Mouse (Mus musculus) left cerebral cortex, adult 8-10 months (tissue): ENCODE data around the gene Pde7b. TPM values are rescaled to one million over a fixed set of nuclear protein-coding genes. Genes with fewer than 3 reads are reported as not detected.

Source experiments
- DNase-seq, 2 experiments: peaks; one replicate each; pipeline ENCODE4 v3.0.0; 2022; ENCODE audit warnings: low spot score in 2 of 2
- total RNA-seq, 4 experiments: library from RNA; stranded (reverse); gene quantifications; 2 replicates each; pipeline ENCODE4 v1.2.4; 2022

Pde7b gene
- total RNA-seq, 4 experiments from 2014 or later: 72.5 to 93.8 (median 84.2) TPM

GRCm38 (mm10) chr10:20435913-20436312 lies 289.0 kb downstream of the Pde7b start:
- no peak for DNase-seq

DNA sequence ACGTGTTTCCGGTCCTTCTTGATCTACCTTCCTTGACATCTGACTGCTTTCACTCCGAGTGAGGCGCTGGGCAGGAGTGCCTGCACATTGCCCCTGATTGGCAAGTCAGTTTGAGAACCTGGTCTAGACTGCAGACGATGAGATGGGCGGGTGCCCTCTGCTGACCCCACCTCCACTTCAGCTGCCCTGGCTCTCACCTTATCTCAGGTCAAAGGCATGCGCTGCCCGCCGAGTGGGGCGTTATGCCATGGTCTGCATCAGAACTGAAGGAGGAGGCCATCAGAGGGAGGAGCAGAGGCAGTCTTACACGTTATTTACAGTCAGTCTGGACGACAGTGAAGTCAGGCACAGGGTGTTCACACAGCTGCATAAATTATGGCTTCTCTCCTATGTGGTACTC lies 293.5 kb downstream of the Pde7b start:
- DNase-seq: no peak

DNA sequence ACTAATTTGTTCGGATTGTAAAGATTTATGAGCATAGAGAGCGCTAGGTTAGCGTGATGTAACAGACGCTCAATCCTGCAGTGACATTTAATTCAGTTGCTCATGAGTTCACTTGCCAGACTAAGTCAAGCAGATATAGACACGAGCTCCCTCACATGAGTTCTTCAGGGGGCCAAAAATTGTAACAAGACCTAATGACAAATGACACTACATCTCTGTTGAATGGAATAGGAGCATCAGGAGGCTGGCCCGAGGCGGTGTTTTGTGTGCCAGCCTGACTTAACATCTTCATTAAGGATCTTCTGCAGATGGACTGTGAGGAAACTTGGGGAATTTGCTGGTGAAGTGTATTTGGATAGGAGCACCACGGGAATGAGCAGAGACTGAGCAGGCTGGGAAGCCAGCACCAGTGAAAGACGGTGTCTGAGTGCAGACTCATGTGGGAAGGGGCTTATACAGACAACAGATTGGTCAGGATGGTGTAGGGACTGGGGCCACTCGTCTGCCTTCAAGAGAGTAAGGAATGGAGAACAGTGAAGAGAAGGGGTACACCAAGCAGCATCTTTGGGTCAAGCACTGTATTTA lies 303.5 kb downstream of the Pde7b start:
- no peak for DNase-seq

GRCm38 (mm10) chr10:20420296-20420695 lies 304.6 kb downstream of the Pde7b start:
- DNase-seq: no peak

DNA sequence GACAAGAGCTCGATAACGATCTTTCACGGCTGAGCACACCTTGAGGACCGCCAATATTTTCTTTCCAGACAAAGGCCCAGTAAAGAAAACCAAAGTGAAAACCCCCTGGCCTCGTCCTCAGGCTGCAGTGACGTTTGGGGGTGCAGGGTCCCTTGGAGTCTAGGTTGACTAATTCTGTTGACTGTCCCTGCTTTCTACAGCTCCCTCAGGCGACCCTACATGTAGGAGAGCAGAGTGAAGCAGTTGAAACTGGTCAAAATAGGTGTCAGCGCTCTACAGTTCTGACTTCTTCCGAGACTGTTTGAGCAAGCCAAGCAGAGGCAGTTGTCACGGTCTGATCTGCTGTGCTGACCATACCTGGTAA lies 306.0 kb downstream of the Pde7b start:
- no peak for DNase-seq

- no peak for DNase-seq
These were observed 306.5 kb downstream of the Pde7b start for GRCm38 (mm10) chr10:20418202-20418855.

GRCm38 (mm10) chr10:20409181-20409580 lies 315.7 kb downstream of the Pde7b start:
- DNase-seq: no peak

DNA sequence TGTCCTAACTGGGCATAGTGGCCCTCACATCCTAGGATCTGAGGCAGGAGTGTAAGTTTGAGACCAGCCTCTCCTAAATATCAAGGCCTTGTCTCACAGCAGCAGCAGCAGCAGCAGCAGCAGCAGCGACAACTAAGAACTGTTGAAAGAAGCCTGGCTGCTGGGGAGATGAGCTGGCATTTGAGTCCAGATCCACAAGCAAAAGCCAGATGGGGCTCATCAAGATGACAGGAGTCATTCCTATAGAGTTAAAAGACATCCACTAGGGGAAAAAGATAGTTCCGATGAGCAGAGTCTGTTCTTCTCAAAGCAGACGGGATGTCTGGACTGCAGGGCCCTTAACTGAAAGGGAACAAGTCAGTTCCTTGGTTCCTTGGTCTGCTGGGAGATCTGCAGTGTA lies 316.5 kb downstream of the Pde7b start:
- DNase-seq: no peak

DNA sequence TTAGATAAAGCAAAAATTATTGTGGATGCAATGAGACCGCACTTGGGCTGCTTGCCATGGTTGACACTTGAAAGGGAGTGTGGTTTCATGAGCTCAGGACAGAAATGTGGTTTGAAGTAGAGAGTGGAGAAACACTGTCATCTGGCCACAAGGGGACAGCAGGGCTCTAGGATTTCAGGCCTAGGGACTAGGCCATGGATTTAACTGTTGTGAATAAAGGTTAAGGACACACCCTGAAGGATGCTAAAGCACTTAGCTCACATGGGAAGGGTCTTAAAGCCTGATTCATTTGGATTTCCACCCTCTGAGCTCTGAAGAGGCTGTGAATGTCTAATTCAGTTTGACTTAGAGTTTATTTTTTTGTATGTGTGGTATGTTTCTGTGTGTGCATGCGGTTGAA lies 319.4 kb downstream of the Pde7b start:
- no peak for DNase-seq

- no peak for DNase-seq
These were observed 321.9 kb downstream of the Pde7b start for GRCm38 (mm10) chr10:20402941-20403340.

DNA sequence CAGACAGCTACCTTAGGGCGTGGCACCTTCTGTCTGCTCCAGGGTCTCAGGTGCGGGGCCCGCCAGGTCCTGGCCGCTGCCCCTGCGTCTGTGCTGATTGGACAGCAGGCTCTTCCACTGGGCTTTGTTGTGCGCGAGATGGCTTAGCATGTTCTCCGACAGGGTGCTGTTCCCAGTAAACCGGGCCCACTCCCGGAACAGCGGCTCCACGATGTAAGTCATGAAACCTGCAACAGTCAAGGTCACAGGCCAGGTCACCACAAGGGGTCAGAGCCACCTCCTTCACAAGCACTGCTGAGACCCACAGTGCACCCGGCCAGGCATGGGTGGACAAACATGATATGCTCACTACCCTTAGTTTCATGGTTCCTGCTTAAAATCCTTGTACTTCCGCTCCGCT lies 324.5 kb downstream of the Pde7b start:
- DNase-seq: no peak

DNA sequence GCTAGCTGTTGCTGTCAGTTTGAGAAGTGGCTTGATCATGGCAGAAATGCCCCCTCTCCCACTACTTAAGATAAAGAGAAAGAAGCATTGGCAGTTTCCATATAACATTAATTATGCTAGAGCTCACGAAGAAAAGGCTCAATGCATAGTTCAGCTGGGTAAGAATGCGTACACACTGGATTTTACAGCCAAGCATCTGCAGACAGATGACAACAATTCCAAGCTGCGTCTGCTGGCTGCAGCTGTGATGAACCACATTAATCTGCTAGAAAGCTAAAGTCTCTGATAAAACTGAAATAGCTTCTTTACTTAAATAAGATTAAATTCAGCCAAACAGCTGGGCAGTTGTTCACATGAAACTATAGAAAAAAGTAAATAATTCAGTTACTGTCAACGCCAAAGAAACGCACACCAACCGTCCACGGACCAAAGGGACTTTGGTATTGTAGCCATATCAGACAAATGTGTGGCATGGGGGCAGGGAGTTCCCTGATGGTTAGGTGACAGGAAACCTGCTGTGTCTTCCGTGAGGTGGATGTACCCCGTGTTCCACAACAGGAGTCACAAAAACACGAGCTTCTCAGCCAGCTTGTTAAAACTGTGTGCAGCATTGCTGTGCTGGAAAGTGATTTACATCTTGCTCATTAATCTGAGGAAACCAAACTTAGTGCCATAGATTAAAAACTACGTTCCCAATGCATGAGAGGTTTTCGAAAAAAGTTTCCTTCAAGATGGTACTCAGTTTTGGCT lies 326.1 kb downstream of the Pde7b start:
- no peak for DNase-seq

DNA sequence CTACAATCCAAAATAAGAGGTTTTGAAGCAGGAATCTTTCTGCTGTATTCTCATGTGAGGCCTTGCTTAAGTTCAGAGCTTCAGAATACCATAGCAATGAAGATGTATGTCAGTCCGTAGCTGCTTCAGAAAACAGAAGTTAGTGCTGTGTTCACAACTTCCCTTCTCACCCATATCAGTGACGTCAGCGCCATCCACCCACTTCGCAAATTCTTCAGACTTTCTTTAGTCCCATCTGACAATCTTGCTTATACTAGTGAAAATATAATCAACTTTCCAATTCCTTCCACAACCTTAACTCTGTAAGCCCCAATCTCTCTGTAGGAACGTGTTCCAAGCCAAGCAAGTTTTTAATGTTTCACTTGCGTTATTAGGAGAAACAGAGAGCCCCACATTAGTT lies 326.7 kb downstream of the Pde7b start:
- no peak for DNase-seq

GRCm38 (mm10) chr10:20395778-20396177 lies 329.1 kb downstream of the Pde7b start:
- no peak for DNase-seq

DNA sequence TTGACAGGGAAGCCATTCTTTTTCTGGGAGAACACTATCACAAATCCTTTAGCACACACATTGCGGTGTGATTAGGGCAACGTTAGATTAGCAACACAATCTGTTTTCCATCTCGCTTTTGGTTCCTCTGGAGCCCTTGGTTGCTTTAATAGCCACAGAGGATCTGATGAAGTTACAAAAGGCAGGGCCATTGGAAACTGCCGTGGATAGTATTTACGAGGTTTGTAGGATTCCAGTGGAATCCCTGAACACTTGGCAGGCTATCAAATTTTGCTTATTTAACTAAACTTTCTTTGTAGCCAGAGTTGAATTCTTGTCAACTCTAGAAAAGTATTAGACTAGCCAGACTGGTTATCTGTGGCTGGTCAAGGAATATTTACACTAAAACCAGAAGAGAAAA lies 330.1 kb downstream of the Pde7b start:
- no peak for DNase-seq

GRCm38 (mm10) chr10:20390568-20390967 lies 334.3 kb downstream of the Pde7b start:
- DNase-seq: no peak

GRCm38 (mm10) chr10:20382807-20383419 lies 342.0 kb downstream of the Pde7b start:
- DNase-seq: no peak

GRCm38 (mm10) chr10:20381352-20381751 lies 343.5 kb downstream of the Pde7b start:
- DNase-seq: no peak

- DNase-seq: peak in 1 of 2 experiments; percentile 34
These were observed 344.1 kb downstream of the Pde7b start for GRCm38 (mm10) chr10:20380798-20381197.

DNA sequence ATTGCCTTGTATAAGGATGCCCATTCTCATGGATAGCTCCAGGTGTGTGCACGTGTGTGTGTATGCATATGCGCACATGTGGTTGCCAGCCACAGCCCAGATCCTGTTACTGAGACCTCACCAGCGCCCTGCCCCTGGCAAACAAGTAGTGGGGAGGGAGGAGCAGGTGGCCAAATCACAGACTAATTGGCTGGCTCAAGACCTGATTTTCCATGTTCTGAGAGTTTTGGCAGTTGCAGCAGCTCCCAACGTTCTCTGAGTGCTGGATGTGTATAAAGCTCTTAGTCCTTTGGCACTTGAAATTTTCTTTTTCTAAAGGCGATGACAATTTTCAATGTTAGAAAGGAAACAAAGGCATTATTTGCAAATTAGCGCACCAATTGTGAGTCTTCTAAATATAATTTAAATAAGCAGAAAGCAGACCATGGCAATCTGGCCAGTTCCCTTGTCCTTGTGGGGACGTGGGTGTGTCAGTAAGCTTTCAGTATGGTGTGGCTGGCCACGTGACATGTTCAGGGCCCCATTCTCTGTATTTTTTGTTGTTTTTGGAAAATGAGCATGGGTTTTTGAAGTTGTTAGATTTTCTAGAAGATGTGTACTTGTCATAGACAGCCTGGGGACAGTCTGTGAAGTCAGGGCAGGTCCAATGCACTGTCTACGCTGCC lies 345.7 kb downstream of the Pde7b start:
- DNase-seq: no peak

GRCm38 (mm10) chr10:20377621-20378020 lies 347.3 kb downstream of the Pde7b start:
- DNase-seq: no peak

DNA sequence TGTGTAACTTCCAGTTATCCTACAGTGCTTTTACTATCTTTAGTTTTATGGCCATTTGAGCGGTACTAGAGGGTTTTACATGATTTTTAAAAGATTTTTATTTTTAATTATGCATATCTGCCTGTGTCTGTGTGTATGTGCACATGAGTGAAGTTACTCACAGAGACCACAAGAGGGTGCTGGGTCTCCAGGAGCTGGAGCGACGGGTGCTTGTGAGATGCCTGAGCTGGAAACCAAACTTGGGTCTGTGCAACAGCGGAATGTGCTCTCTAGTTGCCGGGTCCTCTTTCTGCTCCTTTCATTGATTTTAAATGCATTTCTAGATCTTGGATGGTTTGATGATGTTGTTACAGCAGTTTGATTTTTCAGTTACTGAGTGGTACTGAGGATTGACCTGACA lies 352.8 kb downstream of the Pde7b start:
- DNase-seq: no peak
